Mouse (Mus musculus) gastrocnemius, adult 8-10 months (tissue): ENCODE results near the gene Dido1. TPM values are rescaled to one million over a fixed set of nuclear protein-coding genes. Genes with fewer than 3 reads are reported as not detected.

Experiments used
- DNase-seq, 2 experiments: peaks; one replicate each; pipeline ENCODE4 v3.0.0; 2022; ENCODE audit warnings: low spot score in 2 of 2
- total RNA-seq, 4 experiments: library from RNA; stranded (reverse); gene quantifications; 2 replicates each; pipeline ENCODE4 v1.2.4; 2022

Gene Dido1
- total RNA-seq, 4 experiments from 2014 or later, result 13.2 to 17.8 (median 14.6) TPM

- DNase-seq, result no peak
Measured at GRCm38 (mm10) chr2:180689841-180690240, 20.0 kb downstream of the Dido1 start.

GRCm38 (mm10) chr2:180684031-180684430, 25.8 kb downstream of the Dido1 start:
- DNase-seq, result no peak

- DNase-seq, result no peak
Measured at GRCm38 (mm10) chr2:180683524-180683923, 26.3 kb downstream of the Dido1 start.

- DNase-seq, result no peak
Measured at GRCm38 (mm10) chr2:180681225-180681624, 28.6 kb downstream of the Dido1 start.

GRCm38 (mm10) chr2:180678609-180679140, 31.1 kb downstream of the Dido1 start:
- peak in 1 of 2 experiments; percentile 33 for DNase-seq

- DNase-seq, result no peak
Measured at GRCm38 (mm10) chr2:180676706-180677105, 33.1 kb downstream of the Dido1 start.

- DNase-seq, result no peak
Measured at GRCm38 (mm10) chr2:180662008-180662407, 47.8 kb downstream of the Dido1 start.

- DNase-seq, result no peak
Measured at GRCm38 (mm10) chr2:180660521-180660920, 49.3 kb downstream of the Dido1 start.

- DNase-seq, result no peak
Measured at GRCm38 (mm10) chr2:180659353-180660150, 50.2 kb downstream of the Dido1 start.

GRCm38 (mm10) chr2:180658381-180658780, 51.4 kb downstream of the Dido1 start:
- no peak for DNase-seq

GRCm38 (mm10) chr2:180657394-180658013, 52.3 kb downstream of the Dido1 start:
- DNase-seq, result peak; percentile 57 to 58

- DNase-seq, result no peak
Measured at GRCm38 (mm10) chr2:180655150-180655549, 54.6 kb downstream of the Dido1 start.

GRCm38 (mm10) chr2:180654666-180655065, 55.1 kb downstream of the Dido1 start:
- DNase-seq, result no peak

- no peak for DNase-seq
Measured at GRCm38 (mm10) chr2:180646841-180647240, 63.0 kb downstream of the Dido1 start.

GRCm38 (mm10) chr2:180643626-180644025, 66.2 kb downstream of the Dido1 start:
- no peak for DNase-seq

GRCm38 (mm10) chr2:180642555-180643260, 67.1 kb downstream of the Dido1 start, which contains the start of gene Tcfl5:
TSS of gene Tcfl5 (minus strand) at chr2:180642708.
- DNase-seq, result no peak

GRCm38 (mm10) chr2:180641576-180642554, 67.9 kb downstream of the Dido1 start:
- DNase-seq, result no peak

- DNase-seq, result no peak
Measured at GRCm38 (mm10) chr2:180611882-180612281, 97.9 kb downstream of the Dido1 start.

- no peak for DNase-seq
Measured at GRCm38 (mm10) chr2:180610283-180610682, 99.5 kb downstream of the Dido1 start.
